Mouse (Mus musculus) C2C12 (cell line): ENCODE measurements around the gene Pipox. TPM values are rescaled to one million over a fixed set of nuclear protein-coding genes. Genes with fewer than 3 reads are reported as not detected.

ENCODE experiments used
- H3K27me3 ChIP-seq: one replicate; pipeline ENCODE4 v1.6.1; 2011; ENCODE audit not compliant: control insufficient read depth, insufficient read depth, insufficient read length
- H3K36me3 ChIP-seq: one replicate; pipeline ENCODE4 v1.6.1; 2011; ENCODE audit not compliant: control insufficient read depth, insufficient read depth
- H3K4me3 ChIP-seq: one replicate; pipeline ENCODE4 v1.5.1; 2011; ENCODE audit warnings: mild to moderate bottlenecking, control low read depth; ENCODE audit not compliant: poor library complexity, insufficient read depth, severe bottlenecking
- H3K79me2 ChIP-seq: one replicate; pipeline ENCODE4 v1.6.1; 2011; ENCODE audit not compliant: control insufficient read depth, insufficient read depth
- H3K79me3 ChIP-seq: one replicate; pipeline ENCODE4 v1.6.1; 2011; ENCODE audit warnings: low read depth, control low read depth
- H3ac ChIP-seq: one replicate; pipeline ENCODE3; 2011; ENCODE audit warnings: low read depth; ENCODE audit not compliant: control insufficient read depth, insufficient read length
- CEBPB ChIP-seq: IDR thresholded peaks from one replicate; pipeline ENCODE4 v1.6.1; 2011; ENCODE audit warnings: low read depth, mild to moderate bottlenecking, control low read depth, moderate library complexity
- CTCF ChIP-seq: IDR thresholded peaks from one replicate; pipeline ENCODE4 v1.5.1; 2011; ENCODE audit not compliant: control insufficient read depth, insufficient read depth, insufficient read length
- FOSL1 ChIP-seq: IDR thresholded peaks from one replicate; pipeline ENCODE4 v1.8.0; 2011; ENCODE audit warnings: mild to moderate bottlenecking, low read length; ENCODE audit not compliant: poor library complexity, insufficient read depth, severe bottlenecking
- MAX ChIP-seq: IDR thresholded peaks from one replicate; pipeline ENCODE4 v1.6.1; 2011; ENCODE audit warnings: mild to moderate bottlenecking, control low read depth
- MYOD1 ChIP-seq: IDR thresholded peaks from one replicate; pipeline ENCODE4 v1.6.1; 2011; ENCODE audit warnings: low read depth; ENCODE audit not compliant: control insufficient read depth, insufficient read length
- MYOG ChIP-seq: IDR thresholded peaks from one replicate; pipeline ENCODE4 v1.6.1; 2011; ENCODE audit not compliant: control insufficient read depth, insufficient read length; ENCODE audit errors: extremely low read depth
- USF1 ChIP-seq: IDR thresholded peaks from one replicate; pipeline ENCODE4 v1.6.1; 2011; ENCODE audit warnings: low read depth, mild to moderate bottlenecking, control low read depth, moderate library complexity
- polyA plus RNA-seq: library from polyadenylated mRNA; unstranded; fragments of >200 nt; fragmentation: generic; extraction: Trizol; gene quantifications from one replicate; pipeline ENCODE4 v1.2.1, GENCODE M21; 2012; ENCODE audit warnings: missing spikeins

Pipox gene
- polyA plus RNA-seq, 1 experiment = not detected

- Histone ChIP-seq H3K79me3 (no peaks in the 10 kb centered on the region), H3K36me3 (no peaks in the 10 kb centered on the region), H3ac (no peak overlapping the region), H3K27me3 (peaks cover 45% of the 10 kb centered on the region), H3K79me2 (no peaks in the 10 kb centered on the region), H3K4me3 (no peak overlapping the region)
- no peak for TF ChIP-seq MAX
- TF ChIP-seq MYOG = no peak
- TF ChIP-seq CTCF = no peak
- TF ChIP-seq USF1 = no peak
- TF ChIP-seq CEBPB = no peak
- no peak for TF ChIP-seq FOSL1
- no peak for TF ChIP-seq MYOD1
Observed at GRCm38 (mm10) chr11:77925836-77926657, 32.2 kb upstream of the Pipox start.

DNA sequence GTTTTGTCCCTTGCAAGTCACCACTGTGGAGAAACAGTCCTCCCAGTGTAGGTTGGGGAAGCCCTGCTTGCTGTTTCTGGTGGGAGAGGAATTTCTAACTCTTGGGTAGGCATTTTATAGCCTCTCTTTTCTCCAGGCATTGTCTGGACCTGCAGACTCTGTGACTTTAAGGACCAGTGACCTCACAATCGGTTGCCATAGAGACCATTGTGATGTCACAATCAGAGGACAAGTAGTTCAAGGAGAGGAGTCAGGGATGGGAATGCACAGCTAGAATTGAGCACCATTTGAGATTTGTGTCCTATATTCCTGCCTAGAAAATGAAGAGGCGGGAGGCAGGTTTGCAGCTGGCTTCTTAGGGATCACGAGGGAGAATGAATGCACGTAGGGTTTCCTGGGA is 29.4 kb upstream of the Pipox start:
- no peaks in the 10 kb centered on the region for H3K36me3 ChIP-seq
- H3ac ChIP-seq = no peak overlapping the region
- no peaks in the 10 kb centered on the region for H3K79me2 ChIP-seq
- no peaks in the 10 kb centered on the region for H3K79me3 ChIP-seq
- H3K27me3 ChIP-seq = peaks cover 59% of the 10 kb centered on the region
- TF ChIP-seq FOSL1 (no peak), MAX (no peak), MYOD1 (no peak), CEBPB (no peak), CTCF (no peak), MYOG (no peak), USF1 (no peak)
- no peak overlapping the region for H3K4me3 ChIP-seq

GRCm38 (mm10) chr11:77917166-77917565 is 23.3 kb upstream of the Pipox start:
- no peaks in the 10 kb centered on the region for H3K79me2 ChIP-seq
- H3K4me3 ChIP-seq = no peak overlapping the region
- no peak for TF ChIP-seq CTCF
- no peak for TF ChIP-seq FOSL1
- TF ChIP-seq USF1 = no peak
- no peak for TF ChIP-seq MYOG
- TF ChIP-seq MAX = no peak
- TF ChIP-seq MYOD1 = no peak
- no peak for TF ChIP-seq CEBPB
- H3K79me3 ChIP-seq = no peaks in the 10 kb centered on the region
- H3ac ChIP-seq = no peak overlapping the region
- H3K27me3 ChIP-seq = peaks cover 87% of the 10 kb centered on the region
- H3K36me3 ChIP-seq = no peaks in the 10 kb centered on the region

GRCm38 (mm10) chr11:77916741-77917140 is 22.8 kb upstream of the Pipox start:
- Histone ChIP-seq H3K4me3 (no peak overlapping the region), H3K36me3 (no peaks in the 10 kb centered on the region), H3ac (no peak overlapping the region), H3K27me3 (peaks cover 84% of the 10 kb centered on the region), H3K79me3 (no peaks in the 10 kb centered on the region), H3K79me2 (no peaks in the 10 kb centered on the region)
- TF ChIP-seq CTCF (no peak), MYOD1 (no peak), MYOG (no peak), CEBPB (no peak)

- Histone ChIP-seq H3K36me3 (no peaks in the 10 kb centered on the region), H3K79me3 (no peaks in the 10 kb centered on the region), H3K4me3 (no peak overlapping the region), H3ac (no peak overlapping the region), H3K79me2 (no peaks in the 10 kb centered on the region), H3K27me3 (peaks cover 77% of the 10 kb centered on the region)
- no peak for TF ChIP-seq CEBPB
- TF ChIP-seq USF1 = no peak
- TF ChIP-seq MAX = no peak
- TF ChIP-seq MYOD1 = no peak
- TF ChIP-seq CTCF = no peak
- no peak for TF ChIP-seq MYOG
- TF ChIP-seq FOSL1 = no peak
Observed at GRCm38 (mm10) chr11:77914598-77915260, 20.8 kb upstream of the Pipox start.

GRCm38 (mm10) chr11:77913505-77913904 is 19.6 kb upstream of the Pipox start:
- peaks cover 70% of the 10 kb centered on the region for H3K27me3 ChIP-seq

More at GRCm38 (mm10) chr11:77913505-77913904, 19.6 kb upstream of the Pipox start:
- TF ChIP-seq CTCF = no peak
- no peak for TF ChIP-seq FOSL1
- TF ChIP-seq USF1 = no peak
- Histone ChIP-seq H3ac (no peak overlapping the region), H3K79me2 (no peaks in the 10 kb centered on the region), H3K36me3 (no peaks in the 10 kb centered on the region), H3K79me3 (no peaks in the 10 kb centered on the region), H3K4me3 (no peak overlapping the region)
